Mouse (Mus musculus): Measurements from ENCODE around the gene Nudt5.

Nudt5 gene

DNA sequence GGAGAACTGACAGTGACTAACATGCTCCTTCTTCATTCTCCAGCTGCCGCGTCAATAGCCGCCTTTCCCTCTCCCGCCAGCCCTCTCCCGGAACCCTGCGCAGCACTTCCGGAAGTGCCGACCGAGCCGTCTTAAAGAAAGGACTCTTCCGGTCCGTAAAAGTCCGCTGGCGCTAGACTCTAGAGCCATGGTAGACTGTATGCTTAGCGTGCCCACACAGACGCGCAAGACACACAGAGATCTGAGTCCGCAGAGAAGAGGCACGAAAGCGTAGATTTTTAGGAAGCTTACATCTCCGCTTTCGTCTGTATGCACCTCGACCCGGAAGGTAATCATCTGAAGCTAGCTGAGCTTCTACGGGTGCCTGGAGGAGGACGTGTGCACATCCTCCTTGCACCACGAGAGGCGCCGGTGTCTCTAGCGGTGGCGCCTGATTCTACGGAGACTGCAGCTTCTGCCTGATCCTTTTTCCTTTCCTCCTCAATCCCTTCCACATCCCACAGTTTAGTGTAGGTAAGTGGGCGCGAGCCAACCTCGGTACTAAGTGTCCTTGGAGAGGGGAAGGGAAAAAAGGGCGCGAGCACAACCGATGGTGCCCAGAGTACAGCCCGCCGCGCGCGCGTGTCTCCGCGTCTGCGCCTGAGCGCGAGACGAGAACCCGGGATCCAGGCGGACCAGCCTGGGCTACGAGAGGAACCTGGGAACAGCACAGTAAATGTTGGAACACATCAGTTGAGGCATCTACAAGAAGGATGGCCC lies at the start of gene Nudt5, which contains the start of gene Cdc123:
Gene Nudt5, plus strand, starts transcription at position 147 of the 759 bp plus-strand sequence.
Gene Cdc123, minus strand, starts transcription at position 292 of the 759 bp plus-strand sequence.
- DNase-seq = peak; percentile 76

DNA sequence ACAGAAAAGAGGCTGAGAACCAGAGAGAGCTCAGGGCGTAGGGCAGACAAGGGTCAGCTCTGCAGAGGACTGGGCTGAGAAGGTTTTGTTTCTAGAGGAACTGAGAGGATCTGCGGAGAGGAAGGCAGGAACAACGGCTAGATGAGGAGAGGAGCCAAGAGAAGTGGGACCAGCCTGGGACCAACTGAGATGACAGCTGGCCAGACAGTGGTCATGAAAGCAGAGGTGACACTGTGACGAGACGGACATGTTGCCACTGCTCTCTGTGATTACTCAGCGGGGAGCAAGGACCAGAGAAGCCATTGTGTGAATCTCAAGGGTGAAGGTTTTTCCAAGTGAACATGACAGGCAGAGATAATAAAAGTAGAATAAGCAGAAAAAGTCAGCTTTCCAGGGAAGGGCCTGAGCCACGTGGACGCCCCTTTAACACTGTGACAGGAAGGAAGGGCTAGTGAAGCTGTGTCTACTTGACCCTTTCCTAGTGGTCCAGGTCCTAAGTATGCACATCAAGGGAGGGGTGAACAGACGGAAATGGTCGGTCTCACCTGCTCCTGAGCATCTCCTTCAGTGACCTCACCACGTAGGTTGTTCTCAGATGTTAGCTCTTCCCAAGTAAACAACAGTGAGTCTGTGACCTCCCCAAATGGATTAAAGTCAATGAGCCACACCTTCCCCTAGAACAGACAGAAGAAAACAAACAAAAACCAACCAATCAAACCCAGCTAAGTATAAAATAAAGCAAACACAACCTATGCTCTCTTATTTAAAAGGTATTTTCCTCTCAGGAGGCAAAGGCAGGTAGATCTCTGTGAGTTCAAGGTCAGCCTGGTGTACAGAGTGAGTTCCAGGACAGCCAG lies 46.8 kb upstream of the Nudt5 start:
- no peak for DNase-seq

DNA sequence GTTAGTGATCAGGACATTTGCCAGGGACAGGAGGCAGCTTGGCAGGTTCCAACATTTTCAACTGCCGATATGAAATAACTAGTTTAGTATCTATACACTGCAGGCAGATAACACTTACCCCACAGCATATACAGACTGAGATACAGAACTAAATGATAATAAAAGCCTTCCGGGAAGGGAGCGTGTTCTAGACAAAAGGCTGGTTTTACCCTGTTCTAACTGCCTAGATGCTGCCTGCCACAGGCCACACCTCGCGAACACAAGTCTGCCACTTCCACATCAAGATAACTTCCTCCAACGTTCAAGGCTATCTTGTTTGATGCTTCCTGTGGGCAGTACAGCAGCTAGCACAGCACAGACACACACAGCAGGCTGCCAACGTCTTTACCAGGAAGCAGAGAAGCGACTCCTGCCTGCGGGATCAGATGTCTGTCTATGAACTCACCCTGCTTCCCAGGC lies 43.6 kb upstream of the Nudt5 start:
- DNase-seq = no peak

DNA sequence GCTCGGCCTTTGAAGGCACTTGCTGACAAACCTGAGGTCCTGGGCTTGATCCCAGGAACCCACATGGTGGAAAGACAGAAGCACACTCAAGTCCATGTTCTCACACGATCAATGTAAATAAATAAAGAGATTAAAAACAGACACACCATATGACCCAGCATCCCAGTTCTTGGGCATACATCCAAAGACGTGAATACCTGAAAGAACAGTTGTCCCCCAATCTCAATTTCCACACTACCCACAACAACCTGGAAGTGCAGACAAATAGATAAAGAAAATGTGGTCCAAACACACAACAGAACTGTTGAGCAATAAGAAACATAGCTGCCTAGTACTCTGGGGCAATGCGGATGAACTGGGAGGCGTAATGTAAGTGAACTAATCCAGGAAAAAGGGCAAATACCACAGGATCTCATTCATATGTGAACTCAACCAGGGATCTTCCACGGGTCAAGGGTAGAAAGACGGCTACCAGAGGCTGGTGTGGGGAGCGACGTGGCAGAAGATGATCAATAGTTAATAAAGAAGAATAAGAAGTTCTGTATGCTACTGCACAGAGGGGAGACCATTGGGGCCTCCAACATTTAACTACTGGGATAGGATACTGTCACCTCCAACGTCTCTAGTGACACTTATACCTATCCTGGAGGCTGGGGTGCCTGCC lies 42.8 kb upstream of the Nudt5 start:
- DNase-seq = no peak

DNA sequence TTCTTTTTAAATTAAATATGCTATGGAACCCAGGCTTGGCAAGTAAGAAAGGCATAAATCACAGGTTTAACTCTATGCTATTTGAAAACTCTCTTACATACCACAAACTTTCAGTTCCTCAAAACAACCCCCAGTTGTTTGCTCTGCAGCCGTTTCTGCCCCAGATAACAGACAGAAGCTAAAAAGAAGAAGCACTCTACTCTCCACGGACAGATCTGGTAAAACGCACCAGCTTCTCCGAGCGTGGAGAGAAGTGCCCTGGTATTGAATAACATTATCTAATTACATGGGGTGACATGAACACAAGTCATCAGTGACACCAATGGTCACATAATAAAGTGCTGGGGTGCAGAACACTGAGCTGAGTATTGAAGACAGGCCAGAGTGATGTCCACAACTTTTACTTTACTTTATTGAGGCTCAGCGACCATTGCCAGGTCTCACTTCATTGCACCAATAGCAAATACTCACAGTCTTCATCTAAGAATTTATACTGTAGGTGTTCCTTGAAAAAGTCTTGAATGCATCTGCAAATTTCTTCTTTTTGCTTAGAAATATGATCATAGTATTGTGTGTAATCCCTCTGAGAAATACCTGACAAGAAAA lies 40.3 kb upstream of the Nudt5 start:
- no peak for DNase-seq

DNA sequence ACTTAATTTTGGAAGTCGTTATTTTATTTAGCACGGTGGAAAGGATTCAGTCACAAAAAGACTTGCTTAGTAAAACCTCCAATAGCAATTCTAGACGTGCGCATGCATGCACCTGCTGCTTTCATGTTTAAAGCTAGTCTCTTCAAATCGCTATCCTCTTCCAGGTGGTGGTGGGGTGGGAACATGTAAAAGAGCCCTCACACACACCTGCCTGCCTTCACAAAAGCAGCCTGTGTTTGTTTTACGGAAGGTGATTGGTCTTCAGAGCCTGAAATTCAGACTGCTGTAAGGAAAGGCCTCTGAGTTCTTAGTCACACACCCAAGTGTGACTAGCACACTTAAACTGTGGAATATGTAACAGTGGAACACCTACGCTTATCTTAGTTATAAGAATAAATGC lies 39.6 kb upstream of the Nudt5 start:
- no peak for DNase-seq

DNA sequence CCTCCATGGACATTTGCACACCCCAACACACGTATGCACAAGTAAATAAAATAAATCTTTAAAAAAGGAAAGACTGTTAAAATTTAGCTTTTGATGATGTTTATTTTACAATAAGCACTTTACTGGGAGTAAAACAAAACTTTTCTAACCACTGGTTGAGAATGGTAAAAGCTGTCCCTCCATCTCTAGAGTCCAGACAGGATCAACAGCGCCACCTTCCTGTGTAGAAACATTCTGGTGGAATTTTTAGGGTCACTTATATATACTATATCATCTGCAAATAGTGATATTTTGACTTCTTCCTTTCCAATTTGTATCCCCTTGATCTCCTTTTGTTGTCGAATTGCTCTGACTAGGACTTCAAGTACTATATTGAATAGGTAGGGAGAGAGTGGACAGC lies 38.6 kb upstream of the Nudt5 start:
- peak; percentile 33 for DNase-seq

DNA sequence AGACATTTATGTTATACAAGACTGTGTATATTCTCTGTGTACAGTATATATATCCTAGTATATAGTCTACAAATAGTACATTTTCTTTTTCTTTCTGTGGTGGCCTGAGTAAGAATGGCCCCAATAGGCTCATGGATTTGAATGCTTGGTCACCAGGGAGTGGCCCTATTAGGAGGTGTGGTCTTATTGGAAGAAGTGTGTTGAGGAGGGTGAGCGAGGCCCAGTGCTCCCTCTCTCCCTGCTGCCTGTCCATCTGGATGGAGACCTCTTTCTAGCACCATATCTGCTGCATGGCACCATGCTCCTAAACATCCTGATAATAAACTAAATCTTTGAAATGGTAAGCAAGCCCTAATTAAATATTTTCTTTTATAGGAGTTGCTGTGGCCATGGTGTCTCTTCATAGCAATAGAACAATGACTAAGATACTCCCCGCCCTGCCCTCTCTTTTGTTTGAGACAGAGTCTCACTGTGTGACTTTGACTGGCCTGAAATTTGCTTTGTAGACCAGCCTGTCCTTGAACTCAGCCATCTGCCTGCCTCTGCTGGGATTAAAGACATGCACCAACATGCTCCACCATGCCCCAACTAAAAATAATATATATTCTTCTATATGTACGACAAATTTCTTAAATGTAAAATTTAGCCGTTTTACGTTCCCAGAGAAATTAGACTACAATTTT lies 34.6 kb upstream of the Nudt5 start:
- no peak for DNase-seq

DNA sequence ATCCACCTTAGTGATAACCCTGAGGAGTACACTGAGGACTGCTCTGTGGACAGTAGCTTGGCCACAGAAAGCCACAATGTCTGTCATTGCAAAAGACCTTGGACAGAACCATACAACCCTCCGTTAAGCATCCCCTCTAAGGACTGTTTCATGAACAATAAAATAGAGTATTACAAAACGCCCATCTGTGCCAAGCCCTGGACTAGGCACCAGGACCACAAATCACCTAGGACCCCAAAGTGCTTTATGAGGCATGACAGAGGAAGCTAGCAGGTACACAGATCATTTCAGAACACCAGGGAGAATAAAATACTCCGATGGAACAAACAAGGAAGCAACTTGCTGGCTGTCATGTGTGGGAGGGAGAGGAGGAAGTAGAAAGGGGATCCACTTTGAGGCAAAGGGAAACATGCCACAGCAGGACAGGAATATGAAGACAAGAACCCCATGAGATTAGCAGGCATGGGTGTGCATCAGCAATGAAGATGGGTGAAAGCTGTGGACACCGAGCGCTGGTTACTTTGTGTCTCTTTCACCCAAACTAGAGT lies 33.5 kb upstream of the Nudt5 start:
- DNase-seq = no peak

DNA sequence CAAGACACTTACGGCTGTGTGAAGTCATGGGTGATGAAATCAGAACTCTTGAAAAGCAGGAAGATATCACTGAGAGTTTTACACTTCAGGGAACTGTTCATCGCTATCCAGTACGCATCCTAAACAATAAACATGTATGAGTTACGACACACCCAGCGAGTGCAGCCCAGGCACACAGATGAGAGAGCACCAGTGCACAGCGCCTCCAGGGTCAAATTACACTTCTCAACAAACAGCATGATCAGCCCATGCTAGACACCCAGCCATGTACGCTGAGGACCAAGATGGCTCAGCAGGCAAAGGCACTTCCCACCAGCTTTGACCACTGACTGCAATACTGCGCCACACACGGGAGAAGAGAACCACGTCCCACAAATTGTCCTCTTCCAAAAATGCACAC lies 23.6 kb upstream of the Nudt5 start:
- DNase-seq = no peak

DNA sequence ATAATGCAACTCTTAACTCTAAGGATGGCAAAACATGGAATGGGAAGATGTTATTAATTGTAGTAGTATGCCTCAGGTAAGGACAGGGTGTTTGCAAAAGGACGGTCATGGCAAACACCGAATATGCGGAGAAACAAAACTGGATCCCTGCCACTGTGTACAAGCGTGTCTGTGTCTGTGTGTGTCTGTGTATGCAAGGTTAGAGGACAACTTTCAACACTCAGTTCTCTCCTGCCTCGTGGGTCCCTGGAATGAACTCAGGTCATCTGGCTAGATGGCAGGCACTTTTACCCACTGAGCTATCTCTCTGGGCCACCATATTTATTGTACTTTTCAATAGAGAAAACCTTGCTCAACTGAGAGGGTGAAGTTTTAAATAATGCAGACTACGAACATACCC lies 22.4 kb upstream of the Nudt5 start:
- DNase-seq = no peak

DNA sequence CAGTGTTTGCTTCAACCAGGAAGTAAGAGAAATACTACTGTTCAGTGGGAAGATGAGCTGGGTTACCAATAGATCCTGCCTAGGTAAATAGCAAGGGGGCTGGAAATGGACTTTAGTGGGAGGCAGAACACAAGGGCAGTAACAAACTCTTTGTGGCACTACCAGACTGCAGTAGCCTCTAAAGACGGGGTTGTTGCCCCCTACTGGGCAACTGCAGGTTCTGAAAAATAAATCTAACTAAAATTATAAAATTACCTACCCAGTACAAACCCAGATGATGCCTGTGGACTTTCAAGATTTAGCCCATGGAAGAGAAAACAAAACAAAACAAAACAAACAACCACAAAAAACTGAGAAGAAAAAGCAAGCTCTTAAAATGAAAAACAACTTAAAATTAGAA lies 20.6 kb upstream of the Nudt5 start:
- no peak for DNase-seq

DNA sequence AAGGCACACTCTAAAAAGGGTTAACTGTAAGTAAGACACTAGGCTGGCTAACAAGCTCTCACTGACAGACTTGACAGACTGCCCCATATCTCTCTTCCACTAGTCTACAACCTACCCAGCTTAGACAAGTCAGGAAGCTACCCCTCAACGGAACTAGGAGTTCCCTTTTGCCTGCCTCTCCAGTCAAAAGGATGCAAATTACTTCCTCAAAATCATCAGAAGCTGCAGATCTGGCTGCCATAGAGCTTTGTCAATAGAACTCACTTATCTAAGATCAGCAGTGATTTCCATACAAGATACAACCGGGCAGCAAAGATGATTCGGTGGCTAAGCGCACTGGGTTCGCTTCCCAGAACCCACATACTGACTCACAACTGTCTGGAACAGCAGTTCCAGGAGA lies 20.1 kb upstream of the Nudt5 start:
- no peak for DNase-seq

DNA sequence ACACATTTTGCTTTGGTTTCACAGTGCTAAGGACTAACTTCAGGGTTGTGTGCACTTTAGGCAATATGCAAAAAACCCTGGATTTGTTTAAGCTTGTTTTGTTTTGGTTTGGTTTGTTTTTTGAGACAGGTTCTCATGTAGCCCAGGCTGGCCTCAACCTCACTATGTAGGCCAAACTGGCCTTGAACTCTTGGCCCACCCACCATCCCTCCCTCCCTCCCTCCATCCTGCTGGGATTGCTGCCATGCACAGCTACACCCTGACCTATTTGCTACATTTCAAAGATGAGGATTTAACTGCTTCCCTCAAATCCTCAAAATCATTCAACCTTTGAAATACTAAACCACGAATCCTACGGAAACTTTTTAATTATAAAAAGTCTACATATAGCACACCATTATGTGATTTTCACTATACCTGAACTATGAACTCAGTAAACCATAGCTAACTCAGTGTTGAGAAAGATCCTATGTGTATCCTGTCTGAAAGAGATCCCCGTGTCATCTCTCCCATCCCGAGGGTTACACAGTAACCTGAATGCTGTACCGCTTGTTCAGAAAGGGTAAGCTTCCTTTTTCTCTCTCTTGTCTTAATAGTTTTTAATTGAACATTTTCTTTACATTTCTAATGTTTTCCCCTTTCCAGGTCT lies 19.4 kb upstream of the Nudt5 start:
- DNase-seq = no peak

DNA sequence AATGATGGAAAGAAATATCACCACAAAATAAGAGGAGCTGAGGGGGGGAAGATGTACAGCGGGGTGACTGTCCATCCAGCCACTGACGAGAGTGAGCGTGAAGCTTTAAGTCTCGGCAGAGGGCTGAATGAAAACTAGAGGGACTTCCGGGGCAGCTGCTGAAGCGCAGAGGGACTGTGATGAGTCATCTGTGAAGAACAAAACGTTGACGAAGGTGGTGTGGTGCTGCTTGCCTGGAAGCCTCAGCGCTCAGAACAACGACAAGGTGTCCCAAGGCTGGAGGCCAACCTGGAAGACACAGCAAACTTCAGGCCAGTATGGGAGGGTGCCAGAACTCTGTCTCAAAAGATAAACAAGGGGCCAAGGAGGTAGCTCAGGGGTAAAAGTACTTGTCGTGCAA lies 4.0 kb upstream of the Nudt5 start:
- DNase-seq = no peak

DNA sequence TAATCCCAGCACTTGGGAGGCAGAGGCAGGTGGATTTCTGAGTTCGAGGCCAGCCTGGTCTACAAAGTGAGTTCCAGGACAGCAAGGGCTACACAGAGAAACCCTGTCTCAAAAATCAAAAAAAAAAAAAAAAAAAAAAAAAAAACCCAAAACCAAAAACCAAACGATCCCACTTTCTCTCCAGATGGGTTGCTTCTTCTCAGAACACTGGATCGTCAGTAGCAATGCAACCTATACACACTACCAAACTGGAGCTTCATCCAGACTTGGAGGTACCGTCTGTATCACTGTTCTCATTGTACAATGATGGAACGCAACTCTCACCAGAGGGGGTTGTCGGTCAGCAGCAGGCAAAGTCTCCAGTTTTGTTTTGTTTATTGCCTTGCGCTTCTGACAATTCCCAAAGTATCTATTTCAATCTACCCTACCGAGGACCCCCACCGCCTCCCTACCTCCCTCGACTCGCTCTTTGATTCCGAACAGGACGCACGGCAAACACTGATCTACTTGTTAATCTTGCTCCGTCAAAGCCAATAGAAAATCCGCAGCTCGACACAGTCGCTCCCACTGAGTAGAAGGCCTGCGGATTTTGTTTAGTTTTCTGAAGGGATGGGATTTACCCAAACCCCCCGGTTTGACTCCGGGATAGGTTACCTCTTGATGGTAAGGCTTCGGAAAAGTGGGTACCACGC lies 492 bp upstream of the Nudt5 start:
- no peak for DNase-seq

DNA sequence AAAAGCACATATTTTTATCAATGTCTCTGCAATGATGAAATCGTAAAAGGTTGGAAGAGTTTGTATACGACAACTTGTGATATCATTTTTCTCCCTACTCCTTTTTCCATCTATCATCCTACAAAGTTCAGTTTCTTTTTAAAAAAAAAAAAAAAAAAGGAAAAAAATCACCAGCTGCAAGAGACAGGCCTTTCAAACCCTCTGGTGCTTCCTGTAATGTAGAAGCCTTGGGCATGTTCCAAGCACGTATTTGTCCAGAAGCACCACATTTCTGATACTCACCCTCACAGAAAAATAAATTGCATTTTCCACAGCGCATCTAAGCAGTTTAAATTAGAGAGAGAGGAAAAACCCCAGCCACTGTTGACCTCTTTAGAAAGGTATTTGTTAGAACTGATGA lies 1.0 kb downstream of the Nudt5 start:
- no peak for DNase-seq

DNA sequence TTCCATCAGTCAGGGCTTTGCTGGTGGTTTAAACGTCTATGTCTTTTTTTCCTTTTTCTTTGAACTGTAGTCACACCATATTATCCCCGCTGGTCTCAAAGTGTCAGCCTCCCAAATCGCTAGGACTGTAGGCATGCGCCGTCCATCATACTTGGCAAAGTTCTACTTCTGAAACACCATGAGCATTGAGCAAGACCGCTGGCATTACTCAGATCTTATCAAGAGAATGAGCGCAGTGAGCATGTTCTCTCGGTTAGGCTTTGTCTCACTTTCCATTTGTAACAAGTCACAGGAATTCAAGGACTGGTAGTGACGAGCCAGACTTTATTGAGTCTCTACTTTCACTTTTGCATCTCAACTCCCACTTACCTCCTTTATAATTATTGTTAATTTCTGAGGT lies 6.3 kb downstream of the Nudt5 start:
- DNase-seq = no peak

DNA sequence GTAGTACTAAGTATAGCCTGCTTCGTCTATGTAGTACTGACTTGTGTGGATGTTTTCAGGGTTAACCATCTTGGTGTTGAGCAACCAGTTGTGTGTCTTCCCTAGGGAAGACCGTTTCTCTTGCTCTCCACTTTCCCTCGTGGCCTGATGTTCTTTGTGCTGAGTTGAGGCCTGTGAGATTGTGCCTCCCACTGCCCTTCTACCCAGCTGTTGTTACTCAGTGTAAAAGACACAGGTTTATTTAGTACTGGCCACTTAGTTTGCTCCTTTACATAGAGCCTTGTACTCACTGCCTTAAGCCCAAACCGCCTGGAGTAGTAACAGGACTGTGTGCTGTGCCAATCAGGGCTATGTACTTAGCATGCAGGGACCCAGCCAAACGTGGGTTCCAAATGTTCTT lies 7.0 kb downstream of the Nudt5 start:
- no peak for DNase-seq

DNA sequence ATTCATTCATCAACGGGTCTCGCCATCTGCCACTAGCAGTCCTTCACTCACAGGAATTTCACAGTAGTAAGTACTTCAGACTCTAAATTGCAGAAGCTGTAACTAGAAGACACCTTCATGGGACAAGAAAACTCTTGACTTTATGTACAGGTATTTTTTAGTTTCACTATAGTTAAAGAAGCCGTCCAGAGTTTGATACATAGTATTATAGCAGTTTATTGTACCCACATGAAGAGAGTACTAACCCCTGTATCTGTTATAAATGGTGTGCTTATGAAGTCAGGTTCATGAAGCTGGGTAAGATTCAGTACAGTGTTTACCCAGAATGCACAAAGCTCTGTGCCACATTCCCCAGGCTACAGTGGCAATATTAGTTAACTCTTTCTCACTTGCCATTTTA lies 18.0 kb downstream of the Nudt5 start, which contains the start of gene Gm13199:
Gene Gm13199, minus strand, starts transcription at position 101 of the 400 bp plus-strand sequence.
- no peak for DNase-seq

DNA sequence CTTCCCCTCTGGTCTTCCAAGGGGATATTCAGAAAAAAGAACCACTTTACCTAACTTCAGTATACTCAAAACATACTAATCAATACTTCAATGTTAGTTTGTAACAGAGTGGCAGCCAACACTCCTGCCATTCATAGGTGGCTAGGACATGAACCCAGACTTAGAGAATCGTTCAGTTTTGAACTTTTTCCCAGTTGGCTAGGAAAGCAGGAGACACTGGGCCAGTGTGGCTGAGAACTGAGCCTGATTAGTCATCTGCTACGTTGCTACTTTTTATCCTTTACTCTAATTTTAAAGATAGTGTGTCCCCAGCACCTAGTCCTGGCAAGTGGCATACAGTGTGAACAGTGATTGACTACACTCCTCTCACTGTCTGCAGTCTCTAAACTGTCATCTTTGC lies 22.9 kb downstream of the Nudt5 start:
- DNase-seq = no peak

All from right cerebral cortex, postnatal 4 days (tissue).